Mouse (Mus musculus) layer of hippocampus, postnatal 14 days (tissue): Measurements from ENCODE around the gene Ccdc33. TPM values are rescaled to one million over a fixed set of nuclear protein-coding genes. Genes with fewer than 3 reads are reported as not detected.
A peak's percentile ranks its signal among the peaks of the same experiment; 100 is the strongest.

ENCODE experiments used
- DNase-seq, 2 experiments: peaks; one replicate each; pipeline ENCODE4 v3.0.0; 2021 to 2022; ENCODE audit warnings: low spot score in 2 of 2, mixed read lengths in 1 of 2
- total RNA-seq, 2 experiments: library from RNA; stranded (reverse); gene quantifications; 2 replicates each; pipeline ENCODE4 v1.2.3; 2021

The Ccdc33 gene
- total RNA-seq, 2 experiments from 2014 or later: 0.64 to 1.7 TPM

DNA sequence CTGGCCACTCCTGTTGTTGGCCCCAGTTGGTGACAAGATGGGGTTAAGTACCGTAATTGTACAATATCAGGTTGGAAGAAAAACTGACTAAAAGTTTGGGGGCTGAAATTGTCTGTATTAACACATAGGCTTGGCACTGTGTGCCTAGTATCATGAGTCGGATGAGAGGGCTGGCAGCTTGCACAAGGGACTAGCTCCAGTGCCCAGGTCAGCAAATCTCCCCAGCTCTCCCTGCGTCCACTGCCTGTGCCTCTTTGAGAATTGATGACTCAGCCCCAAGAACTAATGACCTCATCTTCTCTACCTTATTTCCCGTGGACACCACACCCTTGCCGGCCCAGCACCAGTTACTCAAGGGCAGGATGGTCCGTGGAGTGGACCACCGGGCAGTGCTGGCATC, 68.8 kb downstream of the Ccdc33 start:
- DNase-seq: no peak

DNA sequence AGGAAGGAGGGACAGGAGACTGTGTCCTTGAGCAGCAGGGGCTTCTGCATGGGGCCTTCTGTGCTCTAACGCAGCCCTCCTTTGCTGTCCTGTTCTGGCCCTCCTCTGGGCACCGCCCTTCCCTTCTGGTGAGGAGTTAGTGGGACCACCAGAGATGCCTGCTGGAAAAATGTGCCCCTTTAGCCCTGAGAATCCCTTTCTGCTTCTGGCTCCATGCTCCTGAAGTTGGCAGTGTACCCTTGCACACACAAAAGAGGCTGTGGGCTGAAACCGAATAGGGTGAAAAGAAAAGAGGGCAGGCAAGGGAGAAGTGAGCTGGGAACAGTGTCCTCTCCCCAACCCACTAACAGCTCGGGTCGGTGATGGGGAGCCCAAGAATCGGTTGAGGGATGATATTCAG, 69.4 kb downstream of the Ccdc33 start:
- peak in 1 of 2 experiments; percentile 49 for DNase-seq

DNA sequence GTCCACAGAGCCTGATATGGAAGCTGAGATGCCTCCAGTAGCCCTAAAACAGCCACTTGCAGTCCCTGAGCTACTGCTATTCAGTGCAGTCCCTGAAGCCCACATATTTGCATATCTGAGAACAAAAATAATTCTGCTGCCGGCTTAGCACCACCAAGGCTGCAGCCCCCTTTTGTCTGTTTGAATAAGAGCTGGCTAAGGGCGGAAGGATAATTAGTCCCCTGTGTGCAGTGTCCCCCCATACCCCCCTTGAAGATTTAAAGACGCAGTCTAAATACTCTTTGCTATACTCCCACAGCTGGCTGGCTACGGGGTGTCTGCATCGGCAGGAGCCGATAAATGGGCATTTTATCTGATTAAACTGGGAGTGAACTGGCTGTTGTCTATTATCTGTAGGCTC, 70.0 kb downstream of the Ccdc33 start:
- DNase-seq: no peak

DNA sequence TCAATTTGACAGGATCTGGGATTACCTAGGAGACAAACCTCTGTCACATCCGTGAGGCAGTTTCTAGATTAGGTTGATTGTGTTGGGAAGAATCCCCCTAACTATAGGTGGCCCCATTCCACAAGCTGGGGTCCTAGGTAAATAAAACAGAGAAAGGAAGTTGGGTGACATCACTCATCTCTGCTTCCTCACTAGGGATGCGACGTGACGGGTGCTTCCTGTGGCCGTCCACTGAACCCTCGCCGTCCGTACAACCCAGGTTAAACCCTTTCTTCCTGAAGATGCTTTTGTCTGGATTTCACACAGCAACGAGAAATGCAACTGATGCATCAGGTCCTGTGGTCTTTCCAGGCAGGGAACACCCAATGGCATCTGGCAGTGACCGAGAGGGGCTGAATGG, 71.6 kb downstream of the Ccdc33 start:
- DNase-seq: no peak

DNA sequence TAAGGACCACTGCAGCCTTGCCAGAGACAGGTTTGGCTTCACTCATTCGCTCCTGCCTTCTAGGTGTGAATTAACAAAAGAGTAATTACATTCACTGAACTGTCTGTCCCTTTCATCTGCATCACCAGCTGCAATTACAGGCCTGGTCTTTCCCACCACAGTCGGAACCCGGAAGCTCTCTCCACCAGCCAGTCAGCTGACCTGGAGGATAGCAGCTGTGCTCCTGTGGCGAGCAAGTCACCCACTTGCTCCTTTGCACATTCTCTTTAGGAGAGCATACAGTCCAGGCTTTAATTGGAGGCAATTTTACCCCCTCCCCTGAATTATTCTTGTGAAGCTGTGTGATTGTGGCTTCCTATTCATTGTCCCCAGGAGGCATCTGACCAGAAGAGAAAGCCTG, 73.0 kb downstream of the Ccdc33 start:
- no peak for DNase-seq

DNA sequence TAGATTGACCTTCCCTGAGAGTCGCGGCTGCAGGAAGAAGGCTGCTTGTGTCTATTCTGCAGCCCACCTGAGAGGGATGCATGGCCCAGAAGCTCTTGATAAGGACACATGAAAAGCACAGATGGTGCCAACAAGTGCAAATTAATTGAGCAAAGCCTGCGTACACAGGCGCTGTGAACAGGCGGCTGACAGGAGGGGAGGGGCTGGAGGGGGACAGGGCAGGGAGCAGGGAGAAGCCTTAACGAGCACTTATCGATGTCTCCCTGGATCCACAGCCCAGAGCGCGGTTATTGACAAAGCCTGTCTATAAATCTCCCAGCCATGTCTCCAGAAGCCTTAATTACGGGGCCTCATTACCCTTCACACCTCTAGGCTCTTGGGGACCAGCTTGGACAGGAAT, 73.8 kb downstream of the Ccdc33 start:
- DNase-seq: peak in 1 of 2 experiments; percentile 56

DNA sequence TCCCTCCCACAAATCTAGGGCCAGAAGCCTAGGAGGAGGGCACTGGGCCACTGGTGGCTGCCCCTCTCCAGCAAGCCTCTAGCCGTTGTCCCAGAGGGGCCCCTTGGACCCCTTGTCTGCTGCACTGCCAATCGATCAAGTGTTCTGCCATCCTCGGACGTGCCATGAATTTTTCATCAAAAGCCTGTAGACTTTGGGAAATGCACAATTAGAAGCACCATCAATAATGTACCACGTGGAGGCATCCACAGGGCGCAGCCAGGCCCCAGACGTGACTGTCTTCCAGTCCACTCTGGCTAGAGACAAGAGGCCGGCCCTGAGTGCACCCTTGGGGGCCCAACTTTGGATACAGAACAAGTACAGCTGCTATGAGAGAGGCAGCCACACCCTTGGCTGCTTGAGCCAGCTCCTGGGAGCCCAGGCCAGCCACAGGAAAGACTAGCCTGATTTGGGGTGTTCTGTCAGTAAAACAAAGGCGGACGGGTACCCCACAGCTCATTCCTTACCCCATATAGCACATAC, 75.1 kb downstream of the Ccdc33 start:
- no peak for DNase-seq

DNA sequence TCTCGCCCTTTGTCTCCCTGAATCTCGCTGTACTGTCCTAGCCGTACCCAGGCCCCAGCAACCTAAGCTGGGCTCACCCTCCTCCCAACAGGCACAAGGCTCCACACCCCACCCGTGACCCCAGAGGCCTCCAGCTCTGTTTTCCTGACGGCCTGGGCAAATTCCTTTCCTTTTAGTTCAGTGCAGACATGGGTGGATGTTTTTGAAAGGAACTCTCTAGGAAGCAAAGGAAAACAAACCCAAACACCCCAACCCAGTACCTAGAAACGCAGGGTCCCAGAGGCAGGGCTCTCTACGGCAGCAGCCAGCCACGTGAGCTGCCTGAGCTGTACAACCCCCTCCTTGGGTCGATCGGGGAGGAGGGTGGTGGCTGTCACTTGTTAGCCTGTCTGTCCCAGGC, 76.2 kb downstream of the Ccdc33 start:
- DNase-seq: no peak

DNA sequence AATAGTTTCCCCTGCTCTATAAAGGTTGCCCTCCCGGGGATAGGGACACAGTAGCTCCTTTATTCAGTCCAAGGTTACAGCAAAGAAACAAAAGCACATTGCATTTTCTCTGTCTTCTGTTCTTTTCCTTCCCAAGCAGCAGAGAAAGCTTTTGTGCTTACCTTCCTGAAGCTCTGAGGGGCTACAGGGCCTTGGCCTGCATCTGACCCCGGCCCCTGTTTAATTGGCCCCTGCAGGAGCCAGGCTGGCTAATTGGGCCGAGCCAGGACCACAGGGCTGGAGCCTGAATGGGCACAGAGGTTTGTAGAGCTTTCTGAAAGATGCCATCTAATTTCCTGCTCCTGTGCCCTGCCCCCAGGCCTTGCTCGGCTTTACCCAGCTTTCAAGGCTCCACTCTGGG, 77.6 kb downstream of the Ccdc33 start:
- DNase-seq: no peak

DNA sequence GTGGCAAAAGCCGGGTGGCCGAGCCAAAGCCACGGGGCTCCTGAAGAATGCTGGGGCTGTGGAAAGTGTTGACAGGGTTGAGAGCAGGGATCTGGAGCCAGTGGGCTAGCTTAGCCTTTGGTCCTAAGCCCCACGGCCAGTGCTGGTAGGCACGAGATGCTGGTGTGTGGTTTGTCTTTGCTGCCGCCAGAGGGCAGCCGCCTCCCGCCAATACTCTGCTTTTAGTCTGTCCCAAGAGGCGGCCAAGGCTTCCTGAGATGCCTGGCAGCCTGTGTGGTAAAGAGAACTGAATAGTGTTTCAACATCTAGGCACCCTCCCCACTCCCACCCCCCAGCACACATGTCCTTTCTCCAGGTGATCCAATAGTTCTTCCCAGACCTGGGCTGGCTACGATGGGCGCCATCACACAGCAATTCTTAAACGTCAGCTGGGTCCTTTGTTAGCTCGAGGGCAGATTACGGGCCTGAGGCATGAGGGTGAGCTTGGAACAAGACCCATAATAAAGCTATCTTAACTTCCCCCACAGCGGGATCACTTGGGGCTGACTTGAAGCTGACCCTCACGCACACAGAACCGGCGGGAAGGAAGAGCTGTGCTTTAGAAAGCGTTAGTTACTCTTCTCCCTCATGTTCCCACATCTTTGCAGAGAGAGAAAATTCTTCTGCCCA, 80.0 kb downstream of the Ccdc33 start:
- peak; percentile 80 to 88 for DNase-seq

DNA sequence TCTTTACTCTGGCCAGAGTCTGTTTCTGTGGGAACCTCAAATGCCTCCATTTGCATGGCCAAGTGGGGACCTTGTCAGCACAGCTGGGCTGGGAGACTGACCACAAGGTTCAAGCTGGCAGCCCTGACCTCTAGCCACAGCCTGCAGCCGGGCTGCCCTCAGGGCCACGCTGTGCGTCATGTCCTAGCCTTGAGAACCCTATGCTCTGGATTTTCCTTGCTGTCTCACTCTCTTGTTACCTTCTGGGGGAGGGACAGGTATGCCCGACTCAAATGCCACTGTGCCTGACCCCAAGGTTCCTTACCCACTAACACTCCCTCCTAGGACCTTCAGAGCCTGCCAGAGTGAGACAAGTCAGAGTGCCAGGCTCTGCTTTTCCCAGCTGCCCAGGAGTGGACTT, 81.7 kb downstream of the Ccdc33 start:
- no peak for DNase-seq

DNA sequence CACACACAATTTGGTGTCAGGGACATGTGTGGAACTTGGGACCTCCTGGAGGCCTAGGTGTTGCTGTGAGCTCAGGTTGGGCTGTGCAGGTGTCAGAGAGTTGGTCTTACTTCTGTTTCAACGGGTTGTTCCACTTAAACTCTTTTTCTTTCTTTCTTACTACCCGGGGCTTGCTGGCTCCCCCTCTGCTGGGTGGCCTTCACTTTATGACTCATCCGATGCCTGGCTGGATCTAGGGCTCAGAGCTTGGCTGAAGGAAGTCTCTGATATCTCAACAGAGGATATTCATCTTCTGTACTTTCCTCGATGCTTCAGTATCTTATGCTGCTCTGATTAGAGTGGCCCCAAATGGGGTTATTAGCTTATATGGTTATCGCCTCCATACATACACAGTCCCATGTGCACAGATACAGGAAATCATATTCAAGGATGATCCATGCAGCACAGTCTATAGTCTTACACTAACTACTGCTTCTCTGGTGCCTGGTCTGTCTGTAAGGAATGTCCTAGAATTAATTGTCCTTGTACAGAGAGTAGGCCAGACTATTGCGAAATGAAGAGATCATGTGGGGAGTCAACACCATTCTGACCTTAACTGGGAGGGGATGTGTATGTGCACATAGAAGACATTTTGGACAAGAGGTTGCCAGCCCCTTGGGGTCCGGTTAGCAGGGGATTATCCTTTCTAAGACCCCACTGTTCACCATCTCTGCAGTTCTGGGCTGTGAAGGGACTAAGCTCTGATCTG, 82.5 kb downstream of the Ccdc33 start:
- DNase-seq: no peak

DNA sequence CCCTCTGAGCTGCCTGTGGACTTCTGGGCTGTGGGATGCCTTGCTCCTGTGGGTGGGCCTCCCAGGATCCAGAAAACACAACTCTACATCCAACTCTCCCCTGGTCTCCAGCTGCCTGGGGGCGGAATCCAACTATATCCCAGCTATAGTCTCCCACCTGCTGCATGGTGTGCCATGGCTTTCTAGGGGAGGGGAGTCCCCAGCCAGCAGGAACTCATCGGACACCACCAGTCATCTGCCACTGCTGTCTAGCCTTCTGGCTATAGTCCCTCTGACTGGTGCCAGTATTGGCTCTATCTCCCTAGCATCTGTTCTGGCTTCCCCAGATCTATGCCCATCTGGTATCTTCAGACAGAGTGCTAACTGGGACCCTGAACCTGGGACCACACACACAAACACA, 83.1 kb downstream of the Ccdc33 start:
- peak; percentile 70 to 81 for DNase-seq

DNA sequence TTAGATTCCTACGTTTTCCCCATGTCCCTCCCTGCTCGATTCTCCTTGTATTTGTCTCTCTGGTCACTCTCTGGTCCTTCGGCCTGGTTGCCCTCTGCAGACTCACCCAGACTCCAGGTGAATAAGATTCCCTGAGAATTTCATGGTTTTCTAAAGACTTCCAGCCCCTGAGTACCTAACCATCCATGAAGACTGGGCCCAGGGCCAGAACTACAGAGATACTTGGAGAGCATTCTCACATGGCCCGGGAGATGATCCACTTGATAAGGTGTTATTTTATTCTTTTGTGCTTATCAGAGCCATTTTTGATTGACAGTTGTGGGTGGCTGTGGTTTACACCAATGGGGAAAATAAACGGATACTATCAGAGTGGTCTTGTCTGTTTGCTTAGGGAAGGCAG, 86.7 kb downstream of the Ccdc33 start:
- DNase-seq: no peak

DNA sequence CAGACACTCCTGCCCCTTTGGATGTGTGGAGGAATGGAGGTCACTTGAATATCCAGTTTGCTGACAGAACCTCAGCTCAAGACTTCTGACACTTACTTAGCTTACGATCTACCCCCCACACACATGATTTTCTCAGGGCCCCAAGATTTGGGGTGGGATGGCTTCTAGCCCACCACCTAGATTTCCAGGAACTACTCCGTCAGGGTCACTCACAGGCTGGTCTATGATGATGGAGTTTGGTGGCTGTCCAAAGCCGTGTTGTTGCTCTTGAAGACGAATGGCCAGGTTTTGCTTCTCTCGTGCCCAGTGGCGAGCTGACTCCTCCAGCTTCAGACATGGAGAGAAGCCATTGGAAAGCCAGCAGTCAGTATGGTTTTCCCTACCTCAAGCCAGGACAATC, 89.0 kb downstream of the Ccdc33 start:
- DNase-seq: no peak

DNA sequence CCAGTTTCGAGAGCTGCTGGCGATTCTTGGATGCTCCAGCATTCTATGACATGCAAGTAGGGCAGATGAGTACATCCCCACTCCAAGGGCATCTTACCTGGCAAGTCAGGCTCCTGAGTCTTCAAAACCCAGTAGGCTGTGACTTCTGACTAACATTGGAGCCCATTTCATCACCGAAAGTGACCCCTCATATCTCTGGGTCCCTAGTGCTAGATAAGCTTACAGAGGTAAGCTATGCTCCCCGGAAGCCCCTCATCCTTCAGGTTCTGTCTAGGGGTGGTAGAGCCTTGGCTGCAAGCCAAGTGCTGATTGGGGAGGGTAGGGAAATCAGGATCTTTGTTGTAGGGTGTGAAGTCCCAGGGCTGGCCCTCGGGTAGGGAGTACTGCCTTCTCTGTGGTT, 89.8 kb downstream of the Ccdc33 start:
- no peak for DNase-seq

DNA sequence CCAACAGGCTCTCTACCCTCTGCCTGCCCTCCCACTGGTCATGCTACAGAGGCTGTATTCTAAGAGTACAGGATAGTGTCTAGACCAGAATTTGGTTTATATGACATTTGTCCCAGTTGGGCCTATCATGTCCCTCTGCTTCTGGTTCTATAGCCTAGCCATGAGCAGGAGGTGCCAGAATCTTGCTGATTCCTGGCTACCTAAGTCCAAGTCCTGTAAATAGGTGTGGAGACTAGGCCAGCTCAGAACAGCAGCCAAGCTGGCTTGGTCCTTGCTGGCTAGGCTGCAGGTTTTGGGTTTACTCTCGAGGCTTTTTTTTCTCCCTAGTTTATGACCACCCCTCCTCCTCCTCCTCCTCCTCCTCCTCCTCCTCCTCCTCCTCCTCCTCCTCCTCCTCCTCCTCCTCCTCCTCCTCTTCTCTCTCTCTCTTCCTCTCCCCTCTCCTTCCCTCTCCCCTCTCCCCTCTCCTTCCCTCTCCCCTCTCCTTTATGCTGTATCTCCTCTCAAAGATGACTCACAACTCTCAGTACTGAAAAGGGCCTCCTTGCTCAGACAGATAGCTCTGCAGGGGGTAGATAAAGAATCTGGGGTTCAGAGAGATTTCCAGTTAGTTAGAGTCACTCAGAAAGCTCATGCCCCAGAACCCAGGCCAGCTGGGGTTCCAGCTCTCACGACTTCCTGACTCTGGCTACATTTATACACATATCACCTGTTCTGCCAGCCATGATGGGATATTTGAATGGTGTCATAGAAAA, 91.0 kb downstream of the Ccdc33 start:
- DNase-seq: no peak

DNA sequence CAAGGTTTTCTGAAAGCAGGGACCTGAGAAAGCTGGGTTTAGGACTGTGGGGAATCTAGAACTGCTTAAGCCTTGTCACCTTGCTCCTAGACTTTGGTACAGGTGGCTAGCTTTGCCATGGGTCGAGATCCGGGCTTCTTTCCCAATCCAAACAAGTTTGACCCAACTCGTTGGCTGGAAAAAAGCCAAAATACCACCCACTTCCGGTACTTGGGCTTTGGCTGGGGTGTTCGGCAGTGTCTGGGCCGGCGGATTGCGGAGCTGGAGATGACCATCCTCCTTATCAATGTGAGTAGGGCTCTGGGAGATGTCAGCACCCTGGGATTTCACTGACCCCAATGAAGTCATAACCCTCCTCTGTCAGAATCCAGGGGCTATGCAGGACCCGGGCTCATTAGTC, 92.6 kb downstream of the Ccdc33 start:
- no peak for DNase-seq

DNA sequence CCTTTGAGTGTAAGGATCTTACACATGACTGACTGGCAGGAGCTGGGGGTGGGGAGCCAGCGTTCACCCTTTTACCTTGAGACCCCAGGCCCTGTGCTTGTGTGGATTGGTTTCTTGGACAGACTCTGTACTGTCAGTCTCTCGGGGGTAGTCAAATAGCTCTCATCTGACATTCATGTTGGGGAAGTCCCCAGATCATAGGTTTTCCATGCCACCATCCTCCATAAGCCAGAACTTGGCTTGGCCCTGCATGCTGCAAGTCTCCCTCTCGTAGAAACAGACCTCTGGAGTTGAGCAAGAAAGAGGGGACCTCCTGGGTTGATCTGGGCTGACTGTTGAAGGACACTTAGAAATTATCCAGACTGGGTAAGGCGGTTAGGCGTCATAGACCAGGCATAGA, 100.2 kb downstream of the Ccdc33 start:
- DNase-seq: no peak

DNA sequence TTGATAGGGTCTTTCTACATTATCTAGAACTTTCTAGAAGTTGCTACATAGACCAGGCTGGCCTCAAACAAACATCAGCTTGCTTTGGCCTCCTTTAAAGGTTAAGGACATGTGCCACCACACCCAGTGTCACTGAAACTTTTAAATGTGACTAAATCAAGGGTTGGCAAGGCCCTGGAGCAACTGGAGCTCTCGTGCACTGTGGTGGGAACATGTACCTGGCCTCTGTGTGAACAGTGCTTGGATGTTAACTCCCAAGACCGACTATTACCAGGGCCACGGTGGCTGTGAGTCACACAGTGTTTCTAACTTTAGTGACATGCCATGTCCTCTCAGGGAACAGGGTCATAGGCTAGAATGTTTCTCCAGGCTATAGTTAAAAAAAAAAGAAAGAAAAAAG, 101.7 kb downstream of the Ccdc33 start:
- no peak for DNase-seq

DNA sequence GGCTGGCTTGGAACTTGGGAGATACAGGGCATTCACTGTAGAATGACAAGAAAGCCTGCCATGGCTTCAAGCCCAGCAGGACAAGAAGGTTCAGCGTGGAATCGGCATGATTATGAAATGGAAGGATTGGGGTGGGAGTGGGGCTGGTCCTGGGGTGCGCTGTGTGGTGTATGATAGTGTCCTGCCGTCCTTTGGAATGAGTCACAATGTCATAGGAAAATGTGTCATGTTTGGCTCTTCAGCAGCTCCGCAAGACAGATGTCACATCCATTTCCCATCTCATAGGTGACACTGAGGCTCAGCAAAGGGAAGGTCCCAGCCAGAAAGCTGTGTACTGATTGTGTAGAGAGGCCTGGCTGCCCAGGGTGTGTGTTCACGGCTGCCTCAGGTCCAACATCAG, 102.8 kb downstream of the Ccdc33 start:
- DNase-seq: no peak
